Mouse (Mus musculus) midbrain, embryonic 12.5 days (tissue): ENCODE data around the gene Mid1ip1. TPM values are rescaled to one million over a fixed set of nuclear protein-coding genes. Genes with fewer than 3 reads are reported as not detected.

Experiments
- ATAC-seq: fragments of 200-750 bp; cut with Nextera tagmentation; 2 replicates; pipeline ENCODE4 v1.8.0; 2017; ENCODE audit warnings: low read depth, moderate TSS enrichment, moderate library complexity; ENCODE audit not compliant: low FRiP score
- H3K27ac ChIP-seq: fragments of 300-500 bp; sonication (generic); replicated peaks from 2 replicates; pipeline ENCODE4 v1.5.1; 2016; ENCODE audit warnings: mild to moderate bottlenecking
- H3K27me3 ChIP-seq: fragments of 300-500 bp; sonication (generic); 2 replicates; pipeline ENCODE4 v1.6.1; 2016; ENCODE audit warnings: mild to moderate bottlenecking
- H3K36me3 ChIP-seq: fragments of 300-500 bp; sonication (generic); 2 replicates; pipeline ENCODE4 v1.6.1; 2016
- H3K4me1 ChIP-seq: fragments of 300-500 bp; sonication (generic); 2 replicates; pipeline ENCODE4 v1.6.1; 2016
- H3K4me2 ChIP-seq: fragments of 300-500 bp; sonication (generic); replicated peaks from 2 replicates; pipeline ENCODE4 v1.6.1; 2016; ENCODE audit warnings: mild to moderate bottlenecking, moderate library complexity
- H3K4me3 ChIP-seq: fragments of 300-500 bp; sonication (generic); 2 replicates; pipeline ENCODE4 v1.5.1; 2016; ENCODE audit warnings: mild to moderate bottlenecking
- H3K9ac ChIP-seq: fragments of 300-500 bp; sonication (generic); replicated peaks from 2 replicates; pipeline ENCODE4 v1.6.1; 2016; ENCODE audit warnings: mild to moderate bottlenecking, moderate library complexity
- H3K9me3 ChIP-seq: fragments of 300-500 bp; sonication (generic); 2 replicates; pipeline ENCODE4 v1.6.1; 2016; ENCODE audit warnings: mild to moderate bottlenecking
- WGBS: fragments of 180-500 bp; shearing (Covaris S2); methylation state at CpG from one replicate; pipeline ENCODE4 v1.1.7; 2016; 5-methylcytosine and 5-hydroxymethylcytosine counted together
- polyA plus RNA-seq: library from polyadenylated mRNA; unstranded; fragments of >200 nt; fragmentation: Nextera tagmentation; extraction: Ambion mirVana; gene quantifications from 2 replicates; pipeline ENCODE4 v1.2.1, GENCODE M21; 2016

The Mid1ip1 gene
- polyA plus RNA-seq, 1 experiment from 2014 or later = 52.8 TPM

DNA sequence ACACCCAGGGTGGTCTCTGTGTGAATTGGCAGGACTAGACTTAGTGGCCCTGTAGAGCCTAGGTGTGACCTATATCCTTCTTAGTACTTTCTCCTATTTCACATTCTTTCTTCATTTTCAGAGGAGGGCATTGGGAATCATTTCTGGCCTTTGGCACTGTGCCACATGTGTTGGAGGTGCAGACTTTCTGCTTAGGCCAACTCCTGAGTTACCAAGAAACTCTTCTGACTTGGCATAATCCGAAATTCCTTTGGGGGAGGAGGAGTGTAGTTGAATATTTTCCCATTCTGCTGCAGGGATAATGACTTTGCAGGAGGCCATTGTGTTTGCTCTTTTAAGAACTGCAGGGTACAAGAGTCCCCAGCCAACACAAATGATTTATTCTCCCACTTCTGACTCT, 19.6 kb downstream of the Mid1ip1 start:
- Histone ChIP-seq H3K27ac (no peak overlapping the region), H3K36me3 (no peaks in the 10 kb centered on the region), H3K9me3 (no peaks in the 10 kb centered on the region), H3K27me3 (no peaks in the 10 kb centered on the region), H3K4me2 (no peak overlapping the region), H3K4me1 (no peaks in the 10 kb centered on the region), H3K4me3 (no peak overlapping the region), H3K9ac (no peak overlapping the region)
- 21% methylated on average over 1 of the region's 1 CpGs for WGBS
- ATAC-seq = no peak

DNA sequence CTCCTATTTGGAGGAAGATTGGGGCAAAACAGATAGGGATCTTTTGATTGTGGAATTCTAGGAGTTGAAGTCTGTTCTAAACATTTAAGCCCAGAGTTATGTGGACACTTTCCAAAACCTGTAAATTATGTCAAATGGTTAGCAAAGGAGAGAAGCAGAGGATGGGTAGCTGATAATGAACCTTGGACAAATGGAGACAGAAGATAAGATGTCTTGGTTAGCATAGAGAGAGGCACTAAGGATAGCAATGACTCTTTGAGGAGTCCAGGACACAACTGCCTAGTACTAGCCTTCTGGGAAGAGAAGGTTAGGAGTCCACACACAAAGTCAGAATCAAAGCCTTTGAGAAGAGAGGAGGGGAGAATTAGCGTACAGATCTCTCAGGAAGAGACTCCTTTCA, 20.1 kb downstream of the Mid1ip1 start:
- H3K27me3 ChIP-seq = no peaks in the 10 kb centered on the region
- no peaks in the 10 kb centered on the region for H3K36me3 ChIP-seq
- H3K4me2 ChIP-seq = no peak overlapping the region
- H3K4me3 ChIP-seq = no peak overlapping the region
- H3K9ac ChIP-seq = no peak overlapping the region
- 41% methylated on average over 1 of the region's 1 CpGs for WGBS
- no peaks in the 10 kb centered on the region for H3K9me3 ChIP-seq
- H3K27ac ChIP-seq = no peak overlapping the region
- no peak for ATAC-seq
- H3K4me1 ChIP-seq = no peaks in the 10 kb centered on the region

DNA sequence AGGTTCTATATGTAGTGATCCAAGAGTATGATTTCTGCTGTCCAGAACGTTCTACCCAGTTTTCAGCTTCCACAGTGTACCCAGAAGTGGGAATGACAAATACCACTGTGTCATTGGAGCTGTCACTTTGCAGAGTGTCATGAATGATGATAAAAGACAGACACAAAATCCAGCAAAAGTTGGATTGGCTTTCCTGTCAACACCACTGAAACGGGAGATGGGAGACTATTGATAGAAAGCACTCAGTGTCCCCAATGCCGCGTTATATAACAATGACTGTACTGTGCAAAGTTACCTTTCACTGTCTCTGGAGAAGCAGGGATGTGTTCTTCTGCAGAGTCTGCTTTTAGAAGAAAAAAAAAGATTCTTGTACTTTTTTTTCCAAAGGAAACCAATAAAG, 44.1 kb downstream of the Mid1ip1 start:
- no peak for ATAC-seq
- H3K9ac ChIP-seq = no peak overlapping the region
- H3K9me3 ChIP-seq = no peaks in the 10 kb centered on the region
- no peak overlapping the region for H3K27ac ChIP-seq
- 88% methylated on average over 4 of the region's 4 CpGs for WGBS
- no peak overlapping the region for H3K4me3 ChIP-seq
- no peak overlapping the region for H3K4me2 ChIP-seq
- no peaks in the 10 kb centered on the region for H3K4me1 ChIP-seq
- H3K36me3 ChIP-seq = no peaks in the 10 kb centered on the region
- H3K27me3 ChIP-seq = no peaks in the 10 kb centered on the region

DNA sequence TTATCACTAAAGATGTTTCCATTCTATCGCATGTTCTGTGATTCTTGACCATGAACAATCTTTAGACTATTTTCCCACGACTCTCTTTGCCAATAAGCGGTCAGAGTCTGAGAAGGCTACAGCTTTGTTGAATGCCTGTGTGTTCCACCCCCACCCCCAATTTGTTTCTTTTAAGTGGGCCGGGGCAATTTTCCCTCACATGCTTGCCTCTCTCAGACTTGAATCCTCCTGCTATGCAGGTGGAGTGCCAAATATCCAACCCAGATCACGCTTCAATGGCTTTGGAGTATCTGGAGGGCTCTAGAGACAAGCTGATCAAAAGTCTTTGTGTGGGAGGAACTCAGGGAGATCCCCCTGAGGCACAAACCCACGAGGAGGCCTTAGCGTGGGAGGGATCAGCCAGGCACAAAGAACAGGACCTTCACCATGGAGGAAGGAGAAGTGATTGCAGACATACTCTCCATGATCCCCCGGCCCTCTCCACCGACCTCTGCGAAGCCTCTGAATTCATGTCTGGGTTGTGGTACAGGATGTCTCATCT, 48.7 kb downstream of the Mid1ip1 start:
- H3K4me3 ChIP-seq = no peak overlapping the region

More for the DNA sequence above, 48.7 kb downstream of the Mid1ip1 start:
- Histone ChIP-seq H3K4me1 (no peaks in the 10 kb centered on the region), H3K4me2 (no peak overlapping the region), H3K27me3 (no peaks in the 10 kb centered on the region), H3K9ac (no peak overlapping the region), H3K36me3 (no peaks in the 10 kb centered on the region), H3K9me3 (no peaks in the 10 kb centered on the region), H3K27ac (no peak overlapping the region)
- 66% methylated on average over 10 of the region's 10 CpGs for WGBS
- no peak for ATAC-seq

Other genes with a start within 250 kb of the Mid1ip1 start
- 76.7 and 93.1 TPM in 2 replicates for gene Tspan7, start 229.9 kb upstream of the Mid1ip1 start, polyA plus RNA-seq